Mouse (Mus musculus): ENCODE measurements around the gene Mrrf. TPM values are rescaled to one million over a fixed set of nuclear protein-coding genes. Genes with fewer than 3 reads are reported as not detected.
A peak's percentile ranks its signal among the peaks of the same experiment; 100 is the strongest.

The Mrrf gene
- polyA plus RNA-seq, 1 experiment from 2014 or later = 30.4 TPM

GRCm38 (mm10) chr2:36224599-36224998, 88.4 kb downstream of the Mrrf start:
- Histone ChIP-seq H3K4me3 (ENCODE audit: low read depth, low read length) (no peak overlapping the region), H3K27me3 (ENCODE audit: insufficient read depth, low read length) (no peaks in the 10 kb centered on the region), H3K4me2 (no peak overlapping the region), H3K27ac (ENCODE audit: low read depth) (no peak overlapping the region), H3K9ac (no peak overlapping the region), H3K4me1 (ENCODE audit: insufficient read depth) (no peaks in the 10 kb centered on the region), H3K9me3 (ENCODE audit: low read depth, low read length) (no peaks in the 10 kb centered on the region), H3K36me3 (ENCODE audit: insufficient read depth) (no peaks in the 10 kb centered on the region)
- DNase-seq = peak; percentile 28
- WGBS = 18% methylated on average over 2 of the region's 2 CpGs
- no peak; the same call in 1 of the 2 replicates for ATAC-seq (ENCODE audit: insufficient read depth)
- TF ChIP-seq CTCF (IDR thresholded peaks at IDR 0.05; ENCODE audit: low read depth) = no peak

GRCm38 (mm10) chr2:36230366-36230765, 94.2 kb downstream of the Mrrf start, which contains the start of gene Ptgs1:
TSS of gene Ptgs1 (plus strand) at chr2:36230426.
- TF ChIP-seq CTCF (IDR thresholded peaks at IDR 0.05; ENCODE audit: low read depth) = peak; percentile 43; the same call in 1 of the 2 replicates
- DNase-seq = peak; percentile 70
- Histone ChIP-seq H3K27me3 (ENCODE audit: insufficient read depth, low read length) (no peaks in the 10 kb centered on the region), H3K4me2 (peak within 1 kb of the TSS; percentile 74), H3K4me3 (ENCODE audit: low read depth, low read length) (peak within 1 kb of the TSS; percentile 39), H3K27ac (ENCODE audit: low read depth) (no peak within 1 kb of the TSS; the same call in 1 of the 2 replicates), H3K9me3 (ENCODE audit: low read depth, low read length) (no peaks in the 10 kb centered on the region), H3K9ac (peak within 1 kb of the TSS; percentile 43), H3K4me1 (ENCODE audit: insufficient read depth) (peaks cover 12% of the 10 kb centered on the region), H3K36me3 (ENCODE audit: insufficient read depth) (no peaks in the 10 kb centered on the region)
- under 1% methylated on average over 18 of the region's 18 CpGs for WGBS
- peak; percentile 79 for ATAC-seq (ENCODE audit: insufficient read depth)

GRCm38 (mm10) chr2:36230967-36231366, 94.8 kb downstream of the Mrrf start:
- peaks cover 18% of the 10 kb centered on the region for H3K4me1 ChIP-seq (ENCODE audit: insufficient read depth)
- 13% methylated on average over 10 of the region's 10 CpGs for WGBS
- no peaks in the 10 kb centered on the region for H3K9me3 ChIP-seq (ENCODE audit: low read depth, low read length)
- no peak for DNase-seq
- no peaks in the 10 kb centered on the region for H3K27me3 ChIP-seq (ENCODE audit: insufficient read depth, low read length)
- H3K36me3 ChIP-seq (ENCODE audit: insufficient read depth) = no peaks in the 10 kb centered on the region
- no peak for TF ChIP-seq CTCF (IDR thresholded peaks at IDR 0.05; ENCODE audit: low read depth)
- peak overlapping the region; percentile 43 for H3K9ac ChIP-seq
- no peak overlapping the region for H3K27ac ChIP-seq (ENCODE audit: low read depth)
- no peak for ATAC-seq (ENCODE audit: insufficient read depth)
- peak overlapping the region; percentile 74 for H3K4me2 ChIP-seq
- peak overlapping the region; percentile 39 for H3K4me3 ChIP-seq (ENCODE audit: low read depth, low read length)

- no peak overlapping the region for H3K9ac ChIP-seq
- peak overlapping the region; percentile 42; the same call in 1 of the 2 replicates for H3K27ac ChIP-seq (ENCODE audit: low read depth)
- no peaks in the 10 kb centered on the region for H3K27me3 ChIP-seq (ENCODE audit: insufficient read depth, low read length)
These were observed 98.6 kb downstream of the Mrrf start for GRCm38 (mm10) chr2:36234526-36235368.

GRCm38 (mm10) chr2:36235917-36236316, 99.7 kb downstream of the Mrrf start:
- Histone ChIP-seq H3K27ac (ENCODE audit: low read depth) (peak overlapping the region; percentile 42; the same call in 1 of the 2 replicates), H3K4me2 (no peak overlapping the region)
- peak; percentile 83 for DNase-seq

More at GRCm38 (mm10) chr2:36234526-36235368, 98.6 kb downstream of the Mrrf start:
- peak; percentile 3; the same call in 1 of the 2 replicates for ATAC-seq (ENCODE audit: insufficient read depth)
- H3K4me2 ChIP-seq = no peak overlapping the region
- 31% methylated on average over 7 of the region's 7 CpGs for WGBS
- H3K9me3 ChIP-seq (ENCODE audit: low read depth, low read length) = no peaks in the 10 kb centered on the region
- DNase-seq = peak; percentile 46
- H3K4me3 ChIP-seq (ENCODE audit: low read depth, low read length) = no peak overlapping the region
- TF ChIP-seq CTCF (IDR thresholded peaks at IDR 0.05; ENCODE audit: low read depth) = no peak; the same call in 1 of the 2 replicates
- peaks cover 26% of the 10 kb centered on the region for H3K4me1 ChIP-seq (ENCODE audit: insufficient read depth)
- no peaks in the 10 kb centered on the region for H3K36me3 ChIP-seq (ENCODE audit: insufficient read depth)

GRCm38 (mm10) chr2:36236889-36237288, 100.7 kb downstream of the Mrrf start:
- Histone ChIP-seq H3K9ac (no peak overlapping the region), H3K27ac (ENCODE audit: low read depth) (peak overlapping the region; percentile 47; the same call in 1 of the 2 replicates), H3K4me1 (ENCODE audit: insufficient read depth) (peaks cover 22% of the 10 kb centered on the region), H3K4me3 (ENCODE audit: low read depth, low read length) (no peak overlapping the region), H3K4me2 (no peak overlapping the region), H3K36me3 (ENCODE audit: insufficient read depth) (no peaks in the 10 kb centered on the region), H3K27me3 (ENCODE audit: insufficient read depth, low read length) (no peaks in the 10 kb centered on the region), H3K9me3 (ENCODE audit: low read depth, low read length) (no peaks in the 10 kb centered on the region)
- TF ChIP-seq CTCF (IDR thresholded peaks at IDR 0.05; ENCODE audit: low read depth) = no peak
- ATAC-seq (ENCODE audit: insufficient read depth) (no peak), DNase-seq (no peak)
- WGBS = 86% methylated on average over 5 of the region's 5 CpGs

More at GRCm38 (mm10) chr2:36235917-36236316, 99.7 kb downstream of the Mrrf start:
- Histone ChIP-seq H3K9ac (no peak overlapping the region), H3K4me3 (ENCODE audit: low read depth, low read length) (no peak overlapping the region), H3K4me1 (ENCODE audit: insufficient read depth) (peaks cover 22% of the 10 kb centered on the region), H3K36me3 (ENCODE audit: insufficient read depth) (no peaks in the 10 kb centered on the region), H3K9me3 (ENCODE audit: low read depth, low read length) (no peaks in the 10 kb centered on the region), H3K27me3 (ENCODE audit: insufficient read depth, low read length) (no peaks in the 10 kb centered on the region)
- no peak for TF ChIP-seq CTCF (IDR thresholded peaks at IDR 0.05; ENCODE audit: low read depth)
- 6% methylated on average over 4 of the region's 4 CpGs for WGBS
- ATAC-seq (ENCODE audit: insufficient read depth) = peak; percentile 55; the same call in 1 of the 2 replicates

GRCm38 (mm10) chr2:36237557-36237956, 101.4 kb downstream of the Mrrf start:
- H3K27me3 ChIP-seq (ENCODE audit: insufficient read depth, low read length) = no peaks in the 10 kb centered on the region
- WGBS = 79% methylated on average over 6 of the region's 6 CpGs
- H3K9ac ChIP-seq = no peak overlapping the region
- peaks cover 22% of the 10 kb centered on the region for H3K4me1 ChIP-seq (ENCODE audit: insufficient read depth)
- ATAC-seq (ENCODE audit: insufficient read depth) (no peak), DNase-seq (no peak)
- no peak for TF ChIP-seq CTCF (IDR thresholded peaks at IDR 0.05; ENCODE audit: low read depth)
- no peak overlapping the region for H3K27ac ChIP-seq (ENCODE audit: low read depth)
- H3K9me3 ChIP-seq (ENCODE audit: low read depth, low read length) = no peaks in the 10 kb centered on the region
- no peak overlapping the region for H3K4me3 ChIP-seq (ENCODE audit: low read depth, low read length)
- no peak overlapping the region for H3K4me2 ChIP-seq
- H3K36me3 ChIP-seq (ENCODE audit: insufficient read depth) = no peaks in the 10 kb centered on the region
